Mouse (Mus musculus): ENCODE results near the gene Mapk7.

DNA sequence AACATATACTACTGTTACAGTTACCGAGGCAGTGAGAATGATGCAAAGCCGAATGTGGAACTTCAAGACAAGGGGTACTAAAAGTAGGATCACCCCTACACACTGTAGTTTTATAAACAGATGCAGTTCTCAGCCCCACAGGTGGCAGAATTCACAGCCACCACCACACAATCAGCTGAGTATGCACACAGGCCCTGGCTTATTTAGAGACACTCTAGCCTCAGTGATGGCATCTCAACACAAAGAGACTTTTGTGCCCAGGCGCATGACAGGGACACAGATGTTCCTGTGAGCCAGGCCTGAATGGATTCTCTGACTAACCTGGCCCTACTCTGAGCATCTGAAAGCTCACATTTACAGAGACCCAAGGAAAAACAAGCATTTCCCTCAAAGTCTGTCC lies 43.2 kb upstream of the Mapk7 start:
- TF ChIP-seq POLR2A (IDR thresholded peaks at IDR 0.05; ENCODE audit: control insufficient read depth, extremely low read depth, insufficient read depth, low read length, poor library complexity) = no peak
- no peak for TF ChIP-seq CTCF (IDR thresholded peaks at IDR 0.05; ENCODE audit: borderline replicate concordance, control insufficient read depth, extremely low read depth, insufficient read depth, low read length, poor library complexity)

All from thymus, adult 2 months (tissue).